Mouse (Mus musculus) lung, adult 2 months (tissue): ENCODE measurements around the gene Agpat4. TPM values are rescaled to one million over a fixed set of nuclear protein-coding genes. Genes with fewer than 3 reads are reported as not detected.

Experiments
- DNase-seq: peaks from one replicate; pipeline ENCODE4 v3.0.0; 2022
- H3K4me1 ChIP-seq: fragments of 200-500 bp; 2 replicates; pipeline ENCODE4 v1.6.1; 2011; ENCODE audit warnings: low read length; ENCODE audit not compliant: control insufficient read depth, insufficient read depth
- H3K4me3 ChIP-seq: fragments of 200-500 bp; replicated peaks from 2 replicates; pipeline ENCODE3; 2011; ENCODE audit warnings: low read depth, mild to moderate bottlenecking, control low read depth, low read length; ENCODE audit errors: extremely low read depth
- CTCF ChIP-seq: fragments of 200-500 bp; IDR thresholded peaks from 2 replicates; pipeline ENCODE4 v1.5.1; 2011; ENCODE audit warnings: mild to moderate bottlenecking, low read length, control low read depth; ENCODE audit not compliant: insufficient read depth
- POLR2A ChIP-seq: fragments of 200-500 bp; IDR thresholded peaks from 2 replicates; pipeline ENCODE4 v1.6.1; 2011; ENCODE audit warnings: low read depth, mild to moderate bottlenecking, control low read depth, low read length, borderline replicate concordance; ENCODE audit errors: extremely low read depth
- WGBS: fragments of 180-500 bp; shearing (Covaris S2); methylation state at CpG from one replicate; pipeline ENCODE4 v1.1.7; 2018; 5-methylcytosine and 5-hydroxymethylcytosine counted together
- polyA plus RNA-seq: library from polyadenylated mRNA; depleted of rRNA; stranded (reverse); fragments of >200 nt; gene quantifications from 2 replicates; pipeline ENCODE4 v1.2.3, GENCODE M21; 2012

Gene Agpat4
- polyA plus RNA-seq, 1 experiment, result 50.7 TPM

DNA sequence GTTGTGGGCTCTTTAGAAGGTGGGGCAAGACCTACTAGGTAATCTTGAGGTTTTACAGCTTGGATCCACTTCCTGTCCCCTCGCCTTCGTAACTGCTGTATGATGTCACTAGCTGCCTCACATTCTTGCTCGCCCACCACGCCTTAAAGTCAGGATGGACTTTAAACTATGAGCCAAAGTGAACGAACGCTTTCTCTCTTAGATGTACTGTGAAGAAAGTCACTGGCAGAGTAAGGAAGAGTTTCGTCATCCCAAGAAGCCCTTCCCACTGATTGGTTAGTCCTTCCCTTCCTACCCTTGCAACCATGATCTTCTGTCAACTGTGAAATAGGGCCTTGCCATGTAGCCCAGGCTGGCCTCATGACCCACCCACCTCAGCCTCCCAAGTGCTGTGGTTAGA lies 112.6 kb downstream of the Agpat4 start:
- H3K4me1 ChIP-seq, result no peaks in the 10 kb centered on the region
- TF ChIP-seq POLR2A, result no peak
- TF ChIP-seq CTCF, result no peak
- H3K4me3 ChIP-seq, result no peak overlapping the region
- 79% methylated on average over 7 of the region's 7 CpGs for WGBS
- no peak for DNase-seq

DNA sequence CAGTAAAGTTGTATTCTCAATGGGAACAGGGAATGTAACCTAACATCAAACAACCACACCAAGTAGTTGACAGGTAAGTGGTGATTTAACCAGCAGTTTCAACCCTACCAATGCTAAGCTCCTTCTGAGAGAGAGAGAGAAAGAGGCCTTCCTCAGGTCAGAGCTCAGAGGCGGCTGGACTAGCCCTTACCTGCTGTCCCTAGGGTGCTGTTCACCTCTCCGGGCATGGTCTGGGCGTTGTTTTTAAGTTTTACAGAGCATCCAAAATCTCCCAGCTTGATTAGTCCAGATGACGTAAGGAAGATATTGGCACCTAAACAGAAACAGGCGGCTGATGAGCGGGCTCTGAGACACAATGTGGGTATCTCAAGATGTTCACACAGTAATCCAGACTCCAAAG lies 114.2 kb downstream of the Agpat4 start:
- Histone ChIP-seq H3K4me1 (no peaks in the 10 kb centered on the region), H3K4me3 (no peak overlapping the region)
- TF ChIP-seq CTCF (no peak), POLR2A (no peak)
- WGBS, result 94% methylated on average over 6 of the region's 6 CpGs
- DNase-seq, result no peak

DNA sequence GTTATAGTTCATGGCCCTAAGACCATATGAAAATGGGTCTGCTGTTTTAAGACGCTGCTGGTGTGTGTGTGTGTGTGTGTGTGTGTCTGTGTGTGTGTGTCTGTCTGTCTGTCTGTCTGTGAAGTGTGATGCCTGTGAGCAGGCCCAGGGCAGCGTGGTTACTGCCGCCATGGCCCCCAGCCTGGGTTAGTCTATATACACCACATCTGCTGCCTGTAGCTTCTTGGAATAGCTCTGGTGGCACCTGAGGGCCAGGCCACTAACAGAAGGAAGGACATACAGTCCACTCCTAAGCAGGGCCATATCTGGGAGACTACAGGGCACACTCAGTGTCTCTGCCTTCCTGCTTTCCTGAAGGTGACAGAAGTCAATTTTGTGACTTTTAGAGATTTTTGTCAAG lies 122.2 kb downstream of the Agpat4 start:
- WGBS, result 93% methylated on average over 3 of the region's 3 CpGs
- Histone ChIP-seq H3K4me1 (no peaks in the 10 kb centered on the region), H3K4me3 (no peak overlapping the region)
- no peak for DNase-seq
- TF ChIP-seq POLR2A, result no peak
- no peak for TF ChIP-seq CTCF

DNA sequence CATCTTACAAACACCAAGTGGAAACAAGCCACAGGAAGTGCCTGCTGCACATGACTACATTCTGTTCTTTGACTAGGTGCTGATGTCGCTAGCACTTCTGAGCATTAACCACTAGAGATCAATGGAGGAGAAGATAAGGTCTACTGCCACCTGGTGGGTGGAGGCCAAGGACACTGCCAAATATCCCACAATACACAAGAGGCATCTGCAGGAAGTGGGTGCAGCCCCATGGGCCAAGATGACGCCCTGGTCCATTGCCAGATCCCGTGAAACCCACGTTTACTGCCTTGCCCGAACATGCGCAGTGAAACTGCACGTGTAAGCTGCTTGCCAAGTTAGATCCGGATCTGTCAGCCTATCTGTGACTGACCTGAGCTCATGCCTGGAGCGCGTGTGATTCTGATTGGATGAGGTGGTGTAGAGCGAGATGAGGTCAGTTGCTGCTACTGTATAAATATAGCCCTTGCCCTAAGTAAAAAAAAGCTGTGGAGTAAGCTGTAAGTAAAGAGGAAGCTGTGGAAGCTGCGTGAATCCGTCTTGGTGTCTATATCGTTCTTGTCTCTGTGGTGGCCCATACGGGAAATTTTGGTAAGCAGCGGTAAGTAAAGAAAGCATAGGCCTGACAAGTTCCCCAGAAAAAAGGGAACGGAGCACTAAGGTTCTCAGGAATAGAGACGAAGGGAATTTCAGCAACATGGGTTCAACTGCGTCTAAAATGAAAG lies 131.4 kb downstream of the Agpat4 start:
- H3K4me3 ChIP-seq, result no peak overlapping the region
- no peak for TF ChIP-seq CTCF
- TF ChIP-seq POLR2A, result no peak
- no peak for DNase-seq
- H3K4me1 ChIP-seq, result no peaks in the 10 kb centered on the region
- 91% methylated on average over 19 of the region's 19 CpGs for WGBS

DNA sequence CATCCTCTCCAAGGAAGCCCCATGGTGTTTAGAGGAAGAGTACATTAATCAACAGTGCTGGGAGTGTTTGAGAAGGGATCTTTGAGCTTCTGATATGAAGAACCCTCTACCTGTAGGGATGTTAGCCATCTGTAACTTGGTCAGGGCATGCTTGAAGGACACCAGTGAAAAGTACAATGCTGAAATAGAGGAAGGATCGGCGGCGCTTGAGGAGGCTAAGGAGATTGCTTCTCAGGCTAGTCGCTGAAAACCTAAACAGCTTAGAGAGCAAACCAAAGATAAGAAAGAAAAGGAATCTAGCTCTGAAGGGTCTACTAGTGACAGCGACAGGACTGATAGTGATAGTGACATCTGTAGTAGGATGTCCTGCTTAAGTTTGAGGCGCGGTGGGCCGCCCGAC lies 132.1 kb downstream of the Agpat4 start:
- H3K4me3 ChIP-seq, result no peak overlapping the region
- no peak for DNase-seq
- H3K4me1 ChIP-seq, result no peaks in the 10 kb centered on the region
- TF ChIP-seq POLR2A (no peak), CTCF (no peak)
- WGBS, result 98% methylated on average over 9 of the region's 9 CpGs

DNA sequence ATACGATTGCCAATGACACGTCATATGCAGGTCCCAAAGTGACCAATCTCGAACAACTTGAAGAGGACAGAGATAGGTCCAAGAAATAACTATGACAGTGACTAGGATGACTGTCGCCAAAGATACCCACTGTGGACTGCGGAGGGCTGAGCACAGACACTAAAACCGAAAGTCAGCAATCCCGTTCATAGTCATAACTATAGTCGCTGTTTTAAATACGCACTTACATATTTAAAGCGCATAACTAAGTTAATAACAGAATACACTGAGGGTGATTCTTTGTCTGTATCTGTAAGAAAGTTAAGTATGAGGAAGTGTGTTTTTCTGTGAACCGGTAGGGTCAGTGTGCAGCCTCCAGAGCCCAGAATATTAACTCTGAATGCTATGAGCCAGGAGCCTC lies 137.6 kb downstream of the Agpat4 start:
- WGBS, result 93% methylated on average over 11 of the region's 11 CpGs
- no peak overlapping the region for H3K4me3 ChIP-seq
- no peak for TF ChIP-seq POLR2A
- TF ChIP-seq CTCF, result no peak
- no peak for DNase-seq
- no peaks in the 10 kb centered on the region for H3K4me1 ChIP-seq

DNA sequence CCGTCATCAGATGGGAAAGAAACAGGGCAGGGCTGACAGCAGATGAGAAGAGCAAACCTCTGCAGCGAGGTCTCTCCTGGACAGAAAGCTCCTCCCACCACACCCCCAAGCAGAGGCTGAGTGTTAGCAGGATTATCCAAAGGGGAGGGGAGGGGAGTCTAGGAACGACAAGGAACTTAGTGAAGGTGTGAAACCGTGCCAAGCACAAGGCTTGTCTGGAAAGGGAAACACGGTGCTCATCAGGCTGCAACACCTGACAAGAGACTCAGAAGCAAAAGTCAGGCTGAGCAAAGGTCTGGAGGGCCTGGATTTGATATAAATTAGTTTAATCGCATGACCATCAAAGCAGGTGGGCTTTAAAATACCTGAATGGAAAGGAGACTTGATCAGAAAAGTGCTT lies 140.0 kb downstream of the Agpat4 start:
- no peaks in the 10 kb centered on the region for H3K4me1 ChIP-seq
- 66% methylated on average over 6 of the region's 6 CpGs for WGBS
- TF ChIP-seq CTCF (no peak), POLR2A (no peak)
- no peak overlapping the region for H3K4me3 ChIP-seq
- DNase-seq, result no peak

DNA sequence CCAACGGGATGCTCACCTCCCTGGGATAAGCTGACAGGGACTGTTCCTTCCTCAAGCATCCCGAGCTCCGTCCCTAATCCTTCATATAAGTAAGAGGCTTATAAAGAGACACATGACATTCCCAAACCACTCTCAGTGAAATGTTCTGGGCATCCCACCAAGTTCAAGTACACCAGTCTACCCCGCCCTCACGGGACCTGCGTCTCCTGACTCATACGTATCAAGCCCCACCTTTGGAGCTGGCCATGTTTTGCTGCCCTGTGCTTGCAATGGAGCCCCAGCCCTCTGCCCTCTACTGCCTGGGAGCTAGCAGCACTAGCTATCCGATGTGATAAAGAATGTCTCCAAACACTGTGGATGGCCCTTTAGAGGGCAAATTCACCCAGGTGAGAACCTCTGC lies 141.5 kb downstream of the Agpat4 start:
- no peak for DNase-seq
- H3K4me3 ChIP-seq, result no peak overlapping the region
- 85% methylated on average over 8 of the region's 8 CpGs for WGBS
- no peak for TF ChIP-seq CTCF
- no peak for TF ChIP-seq POLR2A
- H3K4me1 ChIP-seq, result no peaks in the 10 kb centered on the region

DNA sequence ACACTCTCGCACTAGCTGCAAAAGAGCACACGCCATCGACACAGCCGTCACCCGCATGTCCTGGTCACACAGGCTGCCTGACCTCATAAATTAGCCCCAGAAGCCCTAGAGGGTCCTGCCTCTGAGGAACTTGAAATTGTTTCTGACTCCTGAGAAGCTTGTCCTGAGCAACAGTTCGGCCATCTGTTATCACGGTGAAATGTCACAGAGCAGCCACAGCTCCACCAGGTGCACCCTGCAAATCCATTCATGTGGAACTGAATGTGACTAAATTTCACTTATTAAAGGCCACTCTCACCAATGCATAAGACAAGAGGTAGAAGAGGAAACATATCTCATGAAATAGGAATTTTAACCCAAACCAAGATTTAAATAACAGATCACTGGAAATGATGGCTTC lies 142.9 kb downstream of the Agpat4 start:
- Histone ChIP-seq H3K4me3 (no peak overlapping the region), H3K4me1 (peaks cover 3% of the 10 kb centered on the region)
- DNase-seq, result no peak
- no peak for TF ChIP-seq CTCF
- TF ChIP-seq POLR2A, result no peak
- WGBS, result 93% methylated on average over 7 of the region's 7 CpGs

DNA sequence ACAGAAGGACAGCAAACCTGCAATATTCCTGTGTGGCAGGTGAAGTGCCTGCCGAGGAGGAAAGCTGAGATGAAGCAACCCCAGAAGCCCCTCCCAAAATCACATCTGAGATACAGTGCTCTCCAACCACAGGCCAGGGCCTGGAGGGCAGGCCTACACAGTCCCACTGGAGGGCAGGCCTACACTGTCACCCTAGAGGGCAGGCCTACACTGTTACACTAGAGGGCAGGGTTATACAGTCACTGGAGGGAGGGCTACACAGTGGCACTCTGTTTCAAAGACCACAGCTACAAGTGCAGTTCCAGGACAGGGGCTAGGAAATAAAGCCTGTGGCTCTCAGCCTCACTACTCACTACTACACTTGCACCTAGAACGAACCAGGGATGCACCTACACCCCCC lies 143.4 kb downstream of the Agpat4 start:
- Histone ChIP-seq H3K4me1 (peaks cover 7% of the 10 kb centered on the region), H3K4me3 (no peak overlapping the region)
- TF ChIP-seq CTCF, result peak; percentile 21; the same call in 1 of the 2 replicates
- no peak for TF ChIP-seq POLR2A
- DNase-seq, result no peak
- 63% methylated on average over 2 of the region's 2 CpGs for WGBS
